Mouse (Mus musculus) liver, postnatal 0 days (tissue): ENCODE results near the gene Slc4a1. TPM values are rescaled to one million over a fixed set of nuclear protein-coding genes. Genes with fewer than 3 reads are reported as not detected.

Experiments
- ATAC-seq: fragments of 200-750 bp; cut with Nextera tagmentation; 2 replicates; pipeline ENCODE4 v1.8.0; 2017; ENCODE audit warnings: mild to moderate bottlenecking, moderate library complexity
- DNase-seq: peaks from one replicate; pipeline ENCODE4 v3.0.0-alpha.2; 2016
- H3K27ac ChIP-seq: fragments of 300-500 bp; sonication (generic); 2 replicates; pipeline ENCODE4 v1.5.1; 2014; ENCODE audit warnings: antibody characterized with exemption, moderate library complexity, mild to moderate bottlenecking, low read depth
- H3K27me3 ChIP-seq: fragments of 300-500 bp; sonication (generic); 2 replicates; pipeline ENCODE4 v1.6.1; 2014; ENCODE audit warnings: low read length, control low read depth, mixed read lengths; ENCODE audit not compliant: insufficient read depth
- H3K36me3 ChIP-seq: fragments of 300-500 bp; sonication (generic); replicated peaks from 2 replicates; pipeline ENCODE4 v1.6.1; 2014; ENCODE audit warnings: mild to moderate bottlenecking, control low read depth, low read length, moderate library complexity, mixed read lengths; ENCODE audit not compliant: insufficient read depth
- H3K4me1 ChIP-seq: fragments of 300-500 bp; sonication (generic); 2 replicates; pipeline ENCODE4 v1.6.1; 2014; ENCODE audit warnings: antibody characterized with exemption, mild to moderate bottlenecking, control low read depth; ENCODE audit not compliant: insufficient read depth
- H3K4me2 ChIP-seq: fragments of 300-500 bp; sonication (generic); 2 replicates; pipeline ENCODE4 v1.6.1; 2014; ENCODE audit warnings: low read depth, mild to moderate bottlenecking, low read length, moderate library complexity, mixed read lengths
- H3K4me3 ChIP-seq: fragments of 300-500 bp; sonication (generic); 2 replicates; pipeline ENCODE4 v1.5.1; 2014; ENCODE audit warnings: low read depth, low read length
- H3K9ac ChIP-seq: fragments of 300-500 bp; sonication (generic); replicated peaks from 2 replicates; pipeline ENCODE4 v1.6.1; 2014; ENCODE audit warnings: mild to moderate bottlenecking, moderate library complexity
- H3K9me3 ChIP-seq: fragments of 300-500 bp; sonication (generic); 2 replicates; pipeline ENCODE4 v1.6.1; 2016; ENCODE audit warnings: mild to moderate bottlenecking, control low read depth, low read length, mixed read lengths
- CTCF ChIP-seq: sonication (generic); IDR thresholded peaks from 2 replicates; pipeline ENCODE4 v1.5.1; 2016; ENCODE audit warnings: antibody characterized with exemption, low read depth
- EP300 ChIP-seq: IDR thresholded peaks from 2 replicates; pipeline ENCODE4 v1.6.1; 2016; ENCODE audit warnings: antibody characterized with exemption, low read depth, mild to moderate bottlenecking
- WGBS: fragments of 180-500 bp; shearing (Covaris S2); extraction: QIAGEN DNeasy Blood & Tissue Kit; methylation state at CpG from one replicate; pipeline ENCODE4 v1.1.7; 2014; ENCODE audit not compliant: insufficient replicate concordance; 5-methylcytosine and 5-hydroxymethylcytosine counted together
- polyA plus RNA-seq: library from polyadenylated mRNA; unstranded; fragments of >200 nt; fragmentation: Nextera tagmentation; extraction: Ambion mirVana; gene quantifications from 2 replicates; pipeline ENCODE4 v1.2.1, GENCODE M21; 2015

Slc4a1 gene
- polyA plus RNA-seq, 1 experiment from 2014 or later, result 329 TPM

DNA sequence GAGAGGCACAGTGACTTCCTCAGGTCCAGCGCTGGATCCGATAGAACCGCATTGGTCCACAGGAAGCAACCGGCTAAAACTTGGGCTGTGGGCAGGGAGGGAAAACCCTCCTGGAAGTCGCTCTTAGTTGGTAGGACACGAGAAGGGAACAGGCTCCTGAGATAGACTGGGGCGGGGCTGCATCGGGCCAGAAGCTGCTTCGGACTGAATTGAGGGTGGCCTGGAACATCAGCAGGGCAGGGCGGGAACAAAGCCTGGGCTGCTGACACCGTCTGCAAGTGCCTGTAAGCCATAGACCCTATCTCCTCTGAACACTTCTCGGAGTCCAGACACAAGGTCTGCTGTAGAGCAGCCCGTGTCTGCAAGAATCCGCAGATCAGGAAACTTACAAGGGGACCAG lies 6.9 kb upstream of the Slc4a1 start:
- H3K27me3 ChIP-seq, result peaks cover 6% of the 10 kb centered on the region
- ATAC-seq, result no peak
- H3K4me3 ChIP-seq, result peak overlapping the region; percentile 21; the same call in 1 of the 2 replicates
- peak overlapping the region; percentile 57 for H3K4me2 ChIP-seq
- no peaks in the 10 kb centered on the region for H3K9me3 ChIP-seq
- WGBS, result 40% methylated on average over 14 of the region's 14 CpGs
- DNase-seq, result peak; percentile 59
- peak overlapping the region; percentile 99 for H3K27ac ChIP-seq
- no peaks in the 10 kb centered on the region for H3K36me3 ChIP-seq
- peaks cover 36% of the 10 kb centered on the region for H3K4me1 ChIP-seq
- peak overlapping the region; percentile 64 for H3K9ac ChIP-seq
- TF ChIP-seq CTCF (no peak), EP300 (no peak)

DNA sequence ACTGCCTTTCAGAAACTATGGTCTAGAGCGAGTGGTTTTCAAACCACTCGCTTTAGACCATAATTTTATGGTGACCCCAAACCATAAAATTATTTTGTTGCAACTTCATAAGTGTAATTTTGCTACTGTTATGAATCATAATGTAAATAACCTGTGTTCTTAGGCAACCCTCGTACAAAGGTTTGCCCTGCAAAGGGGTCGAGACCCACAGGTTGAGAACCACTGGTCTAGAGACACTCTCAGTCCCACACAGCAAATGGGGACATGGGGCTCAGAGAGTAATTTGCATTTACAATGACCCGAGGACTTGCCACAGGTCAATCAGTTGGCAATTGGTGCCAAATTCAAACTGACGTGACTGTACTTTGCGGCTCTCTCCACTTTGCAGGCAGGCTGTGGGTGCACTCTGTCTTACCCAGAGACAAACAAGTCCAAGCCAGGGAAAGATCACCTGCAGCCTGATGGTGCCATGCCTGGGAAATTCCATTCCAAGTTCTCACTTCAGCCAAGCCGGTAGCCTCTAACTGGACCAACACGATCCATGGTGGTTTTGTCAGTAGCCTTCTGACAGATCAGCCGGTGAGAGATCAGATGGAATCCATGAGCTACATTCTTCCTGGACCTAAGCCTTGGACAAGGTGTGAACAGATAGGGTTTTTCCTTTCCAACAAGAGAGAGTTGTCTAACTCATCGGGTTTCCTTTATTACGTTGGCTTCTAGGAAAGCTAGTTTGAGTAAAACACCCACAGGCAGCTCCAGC lies 6.1 kb upstream of the Slc4a1 start:
- Histone ChIP-seq H3K4me3 (peak overlapping the region; percentile 21; the same call in 1 of the 2 replicates), H3K36me3 (no peaks in the 10 kb centered on the region), H3K27ac (peak overlapping the region; percentile 99), H3K27me3 (peaks cover 6% of the 10 kb centered on the region), H3K4me1 (peaks cover 36% of the 10 kb centered on the region), H3K9me3 (no peaks in the 10 kb centered on the region), H3K9ac (peak overlapping the region; percentile 64), H3K4me2 (peak overlapping the region; percentile 57)
- TF ChIP-seq CTCF (no peak), EP300 (no peak)
- ATAC-seq (no peak), DNase-seq (peak; percentile 11)
- WGBS, result 81% methylated on average over 12 of the region's 12 CpGs

DNA sequence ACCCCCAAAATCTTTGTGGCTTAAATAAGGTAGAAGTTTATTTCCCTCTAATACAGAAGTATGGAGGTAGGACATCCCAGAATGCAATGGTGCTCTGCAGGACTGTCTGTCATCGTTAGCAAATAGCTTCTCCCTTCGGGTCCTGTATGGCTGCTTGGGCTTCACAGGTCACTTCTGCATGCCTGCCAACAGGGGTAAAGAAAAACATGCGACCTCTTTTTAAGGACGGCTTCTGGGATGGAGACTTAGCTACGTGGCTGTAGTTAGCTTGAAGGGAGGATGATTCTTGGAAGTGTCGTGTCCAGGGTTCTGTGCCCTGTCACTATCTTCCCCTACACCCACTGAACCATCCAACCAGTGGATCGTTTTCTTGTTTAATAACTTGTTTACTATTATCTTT lies 4.3 kb upstream of the Slc4a1 start:
- ATAC-seq (no peak), DNase-seq (no peak)
- Histone ChIP-seq H3K4me3 (no peak overlapping the region), H3K9me3 (no peaks in the 10 kb centered on the region), H3K36me3 (no peaks in the 10 kb centered on the region), H3K4me1 (peaks cover 40% of the 10 kb centered on the region), H3K27me3 (peaks cover 6% of the 10 kb centered on the region), H3K4me2 (no peak overlapping the region), H3K27ac (peak overlapping the region; percentile 55; the same call in 1 of the 2 replicates), H3K9ac (peak overlapping the region; percentile 21)
- TF ChIP-seq CTCF (no peak), EP300 (no peak)
- 57% methylated on average over 7 of the region's 7 CpGs for WGBS

DNA sequence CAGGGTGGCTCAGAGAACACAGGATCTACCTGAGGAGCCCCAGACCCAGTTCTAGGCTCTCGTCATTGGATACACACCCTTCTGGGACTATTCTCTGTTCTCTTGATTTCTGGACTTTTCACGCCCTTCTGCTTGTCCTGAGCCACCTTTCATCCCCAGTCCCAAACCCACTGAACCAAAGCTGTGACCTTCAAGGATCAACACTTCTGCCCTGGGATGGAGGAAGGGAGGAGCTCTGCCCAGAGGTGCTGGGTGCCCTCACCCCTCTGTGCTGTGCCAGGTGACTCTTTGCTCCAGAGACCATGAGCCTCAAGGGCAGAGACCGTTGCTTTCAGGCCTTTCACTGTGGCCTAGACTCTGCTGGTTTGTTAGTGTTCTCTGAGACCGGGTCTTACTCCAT lies 3.3 kb upstream of the Slc4a1 start:
- no peak for DNase-seq
- ATAC-seq, result no peak
- peak overlapping the region; percentile 55 for H3K27ac ChIP-seq
- no peak for TF ChIP-seq EP300
- no peak for TF ChIP-seq CTCF
- no peak overlapping the region for H3K4me2 ChIP-seq
- no peak overlapping the region for H3K4me3 ChIP-seq
- no peaks in the 10 kb centered on the region for H3K9me3 ChIP-seq
- peaks cover 41% of the 10 kb centered on the region for H3K4me1 ChIP-seq
- WGBS, result 74% methylated on average over 4 of the region's 4 CpGs
- H3K9ac ChIP-seq, result peak overlapping the region; percentile 43
- H3K27me3 ChIP-seq, result peaks cover 6% of the 10 kb centered on the region
- H3K36me3 ChIP-seq, result no peaks in the 10 kb centered on the region

DNA sequence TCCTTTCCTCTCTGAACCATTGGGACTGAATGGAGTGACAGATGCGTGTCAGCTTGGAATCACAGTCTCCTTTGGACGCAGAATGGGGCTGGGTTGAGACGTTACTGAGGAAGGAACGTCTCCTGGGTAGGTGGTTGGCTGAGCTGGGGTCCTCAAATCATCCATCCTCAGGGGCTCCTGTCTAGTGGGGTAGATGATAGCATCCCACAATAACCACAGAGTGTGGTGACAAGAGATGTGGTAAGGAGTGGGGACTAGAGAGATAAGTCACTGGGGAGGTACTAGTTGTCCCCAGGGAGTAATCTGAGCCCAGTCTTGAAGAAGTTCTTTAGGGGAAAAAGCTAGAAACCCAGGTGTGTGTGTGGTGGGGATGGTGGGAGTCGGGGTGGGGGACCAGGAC lies 2.3 kb upstream of the Slc4a1 start:
- TF ChIP-seq EP300 (peak; percentile 87), CTCF (no peak)
- Histone ChIP-seq H3K9ac (peak overlapping the region; percentile 43), H3K4me3 (no peak overlapping the region), H3K4me2 (peak overlapping the region; percentile 35; the same call in 1 of the 2 replicates), H3K36me3 (no peaks in the 10 kb centered on the region), H3K27me3 (peaks cover 6% of the 10 kb centered on the region), H3K9me3 (no peaks in the 10 kb centered on the region), H3K27ac (peak overlapping the region; percentile 55), H3K4me1 (peaks cover 41% of the 10 kb centered on the region)
- DNase-seq, result peak; percentile 14
- no peak for ATAC-seq
- WGBS, result 52% methylated on average over 5 of the region's 5 CpGs

DNA sequence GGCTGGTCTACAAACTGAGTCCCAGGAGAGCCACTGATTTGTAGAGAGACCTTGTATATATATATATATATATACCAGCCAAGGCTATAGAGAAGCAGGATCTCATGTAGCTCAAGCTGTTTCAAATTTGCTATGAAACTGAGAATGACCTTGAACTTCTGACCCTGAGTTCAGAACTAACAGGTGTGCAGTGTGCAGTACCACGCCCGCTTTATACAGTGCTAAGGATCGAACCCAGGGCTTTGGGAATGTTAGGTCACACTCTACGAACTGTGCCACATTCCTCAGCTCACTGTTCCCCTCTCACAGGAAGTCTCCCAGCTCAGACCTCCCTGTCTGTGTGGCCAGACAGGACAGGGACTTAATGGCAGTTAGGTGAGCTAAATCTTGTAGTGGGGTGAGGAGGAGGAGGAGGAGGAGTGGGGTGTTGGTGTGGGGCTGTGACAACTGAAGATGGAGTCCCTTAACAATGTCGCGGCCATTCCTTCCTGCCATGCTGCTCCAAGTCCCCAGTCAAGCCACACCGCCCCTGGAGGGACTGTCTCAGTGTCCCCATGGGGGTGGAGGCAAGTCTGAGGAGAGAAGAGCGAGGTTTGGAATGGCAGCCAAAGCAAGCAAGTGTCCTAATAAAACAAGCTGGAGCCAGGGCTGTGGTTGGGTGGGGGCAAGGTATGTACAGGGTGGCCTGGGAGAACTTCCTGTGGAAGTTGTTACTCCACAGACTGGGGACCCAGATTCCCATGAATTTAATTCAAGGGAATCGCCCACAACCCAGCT lies 1.7 kb upstream of the Slc4a1 start:
- H3K9ac ChIP-seq, result peak overlapping the region; percentile 43
- no peak for DNase-seq
- TF ChIP-seq CTCF, result no peak
- no peak for TF ChIP-seq EP300
- WGBS, result 73% methylated on average over 9 of the region's 9 CpGs
- H3K27me3 ChIP-seq, result peaks cover 3% of the 10 kb centered on the region
- no peak for ATAC-seq
- no peaks in the 10 kb centered on the region for H3K9me3 ChIP-seq
- no peak overlapping the region for H3K4me3 ChIP-seq
- no peak overlapping the region for H3K4me2 ChIP-seq
- H3K27ac ChIP-seq, result peak overlapping the region; percentile 55
- peaks cover 3% of the 10 kb centered on the region; the same call in 1 of the 2 replicates for H3K36me3 ChIP-seq
- peaks cover 40% of the 10 kb centered on the region for H3K4me1 ChIP-seq
